Mouse (Mus musculus) heart, adult 2 months (tissue): Measurements from ENCODE around the gene Erh. TPM values are rescaled to one million over a fixed set of nuclear protein-coding genes. Genes with fewer than 3 reads are reported as not detected.
A peak's percentile ranks its signal among the peaks of the same experiment; 100 is the strongest.

ENCODE experiments used
- DNase-seq, 2 experiments: peaks; one replicate each; pipeline ENCODE4 v3.0.0; 2021
- H3K27ac ChIP-seq: fragments of 200-600 bp; 2 replicates; pipeline ENCODE4 v1.8.1; 2022
- H3K27me3 ChIP-seq: fragments of 200-500 bp; 2 replicates; pipeline ENCODE4 v1.6.1; 2012; ENCODE audit warnings: mild to moderate bottlenecking, low read length, inconsistent platforms, mixed read lengths; ENCODE audit not compliant: control insufficient read depth, insufficient read depth
- H3K36me3 ChIP-seq: fragments of 200-500 bp; 2 replicates; pipeline ENCODE4 v1.6.1; 2012; ENCODE audit warnings: low read length, inconsistent platforms; ENCODE audit not compliant: control insufficient read depth, insufficient read depth
- H3K4me1 ChIP-seq: fragments of 200-500 bp; 2 replicates; pipeline ENCODE4 v1.6.1; 2011; ENCODE audit warnings: low read length; ENCODE audit not compliant: control insufficient read depth, insufficient read depth
- H3K4me3 ChIP-seq: fragments of 200-600 bp; 2 replicates; pipeline ENCODE4 v1.8.1; 2022
- H3K79me2 ChIP-seq: fragments of 200-500 bp; replicated peaks from 2 replicates; pipeline ENCODE4 v1.6.1; 2012; ENCODE audit warnings: mild to moderate bottlenecking, inconsistent platforms, low read length, moderate library complexity, mixed read lengths; ENCODE audit not compliant: control insufficient read depth, insufficient read depth
- H3K9ac ChIP-seq: fragments of 200-500 bp; 2 replicates; pipeline ENCODE4 v1.6.1; 2012; ENCODE audit warnings: low read depth, mild to moderate bottlenecking, control low read depth, inconsistent platforms, low read length, mixed read lengths
- CTCF ChIP-seq: fragments of 200-600 bp; IDR thresholded peaks from 2 replicates; pipeline ENCODE4 v1.8.1; 2022; ENCODE audit warnings: antibody characterized with exemption, mild to moderate bottlenecking, moderate library complexity
- EP300 ChIP-seq: fragments of 200-500 bp; IDR thresholded peaks from 2 replicates; pipeline ENCODE4 v1.6.1; 2011; ENCODE audit warnings: low read depth, low read length, control low read depth; ENCODE audit not compliant: insufficient read depth
- POLR2A ChIP-seq: fragments of 200-500 bp; IDR thresholded peaks from 2 replicates; pipeline ENCODE4 v1.6.1; 2011; ENCODE audit warnings: mild to moderate bottlenecking, low read depth, low read length, control low read depth; ENCODE audit not compliant: insufficient read depth
- WGBS: fragments of 180-500 bp; shearing (Covaris S2); methylation state at CpG from one replicate; pipeline ENCODE4 v1.1.7; 2018; 5-methylcytosine and 5-hydroxymethylcytosine counted together
- intact Hi-C: fragments of 180-260 bp; cut with DNase I; formaldehyde crosslinking; loops from one replicate; pipeline ENCODE4 v1.15.1; 2025
- polyA plus RNA-seq: library from polyadenylated mRNA; depleted of rRNA; stranded (reverse); fragments of >200 nt; gene quantifications from 2 replicates; pipeline ENCODE4 v1.2.3, GENCODE M21; 2012
- total RNA-seq, 2 experiments: library from RNA; stranded (reverse); gene quantifications; 2 replicates each; pipeline ENCODE4 v1.2.3; 2021

Erh gene
- total and polyA plus RNA-seq, 3 experiments, result 17.9 to 23.8 (median 22.4) TPM

DNA sequence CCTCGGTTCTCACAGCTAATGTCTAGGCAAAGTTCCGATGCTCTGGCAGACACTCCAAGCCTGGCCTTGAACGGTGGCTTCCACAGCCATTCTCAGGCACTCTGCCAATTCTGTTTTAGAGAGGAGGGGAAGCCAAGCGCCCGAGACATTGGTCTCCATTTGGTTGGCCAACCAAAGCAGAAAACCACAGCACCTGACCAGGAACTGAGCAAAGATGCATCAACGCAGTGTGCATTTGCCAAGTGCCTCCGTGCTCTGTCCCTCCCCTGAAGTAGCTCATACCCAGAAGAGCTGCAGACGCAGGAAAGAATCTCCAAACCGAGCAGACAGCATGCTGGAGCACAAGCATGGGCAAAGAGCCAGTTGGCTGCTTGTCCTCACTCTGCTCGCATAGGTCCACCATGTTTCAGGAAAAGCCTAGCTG lies 43.7 kb upstream of the Erh start:
- H3K4me1 ChIP-seq, result no peaks in the 10 kb centered on the region; the same call in 1 of the 2 replicates
- peak; percentile 38 to 42 for DNase-seq
- intact Hi-C loops, result no loop called here
- 19% methylated on average over 10 of the region's 10 CpGs for WGBS
- TF ChIP-seq CTCF (no peak), EP300 (no peak), POLR2A (no peak)
- no peak overlapping the region for H3K9ac ChIP-seq
- no peaks in the 10 kb centered on the region for H3K36me3 ChIP-seq
- H3K27me3 ChIP-seq, result peaks cover 5% of the 10 kb centered on the region
- no peak overlapping the region for H3K27ac ChIP-seq
- no peak overlapping the region for H3K4me3 ChIP-seq
- H3K79me2 ChIP-seq, result no peaks in the 10 kb centered on the region

DNA sequence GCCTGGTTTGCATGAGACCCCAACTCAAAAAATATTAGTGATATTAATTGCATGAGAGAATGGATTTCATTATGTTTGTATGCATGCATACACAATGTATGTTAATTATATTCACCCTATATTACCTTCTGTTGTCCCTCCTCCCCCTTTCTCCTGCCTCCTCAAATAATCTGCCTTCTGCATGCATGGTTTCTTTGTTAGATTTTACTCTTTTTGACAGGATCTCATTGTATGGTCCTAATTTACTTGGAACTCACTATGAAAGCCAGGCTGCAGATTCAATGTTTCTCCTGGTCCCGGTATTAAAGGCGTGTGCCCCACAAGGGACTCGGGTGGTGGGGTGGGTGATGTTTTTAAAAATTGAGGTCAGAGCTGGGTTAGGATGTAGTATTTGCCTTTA lies 40.2 kb upstream of the Erh start:
- H3K36me3 ChIP-seq, result no peaks in the 10 kb centered on the region
- H3K4me1 ChIP-seq, result no peaks in the 10 kb centered on the region
- no peaks in the 10 kb centered on the region for H3K27me3 ChIP-seq
- no peak overlapping the region for H3K9ac ChIP-seq
- intact Hi-C loops, result no loop called here
- DNase-seq, result no peak
- H3K4me3 ChIP-seq, result no peak overlapping the region
- TF ChIP-seq EP300, result no peak
- TF ChIP-seq CTCF, result no peak
- no peak for TF ChIP-seq POLR2A
- H3K27ac ChIP-seq, result no peak overlapping the region
- 94% methylated on average over 3 of the region's 3 CpGs for WGBS
- H3K79me2 ChIP-seq, result no peaks in the 10 kb centered on the region

DNA sequence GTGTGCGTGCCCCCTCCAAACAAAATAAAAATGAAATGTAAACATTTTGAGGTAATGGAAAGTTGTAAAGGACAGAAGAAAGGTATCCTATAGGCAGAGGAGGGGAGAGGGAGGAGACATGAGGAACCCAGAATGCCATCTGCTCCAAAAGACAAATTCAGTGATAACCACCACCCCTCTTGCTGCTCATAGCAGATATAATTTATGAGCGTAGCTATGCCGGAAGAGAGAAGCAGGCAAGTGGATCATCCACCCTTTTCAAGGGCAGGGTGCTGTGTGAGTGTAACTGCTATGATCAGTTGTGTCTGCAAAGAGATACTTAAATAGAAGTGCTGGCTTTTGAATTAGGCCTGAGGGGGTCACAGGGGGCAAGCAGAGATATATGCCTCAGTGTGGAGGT lies 39.4 kb upstream of the Erh start:
- H3K4me1 ChIP-seq, result no peaks in the 10 kb centered on the region
- H3K79me2 ChIP-seq, result no peaks in the 10 kb centered on the region
- H3K27ac ChIP-seq, result no peak overlapping the region
- no peak overlapping the region for H3K4me3 ChIP-seq
- no peaks in the 10 kb centered on the region for H3K36me3 ChIP-seq
- intact Hi-C loops, result no loop called here
- no peak overlapping the region for H3K9ac ChIP-seq
- TF ChIP-seq EP300 (no peak), CTCF (no peak), POLR2A (no peak)
- no peak for DNase-seq
- 96% methylated on average over 3 of the region's 3 CpGs for WGBS
- no peaks in the 10 kb centered on the region for H3K27me3 ChIP-seq

DNA sequence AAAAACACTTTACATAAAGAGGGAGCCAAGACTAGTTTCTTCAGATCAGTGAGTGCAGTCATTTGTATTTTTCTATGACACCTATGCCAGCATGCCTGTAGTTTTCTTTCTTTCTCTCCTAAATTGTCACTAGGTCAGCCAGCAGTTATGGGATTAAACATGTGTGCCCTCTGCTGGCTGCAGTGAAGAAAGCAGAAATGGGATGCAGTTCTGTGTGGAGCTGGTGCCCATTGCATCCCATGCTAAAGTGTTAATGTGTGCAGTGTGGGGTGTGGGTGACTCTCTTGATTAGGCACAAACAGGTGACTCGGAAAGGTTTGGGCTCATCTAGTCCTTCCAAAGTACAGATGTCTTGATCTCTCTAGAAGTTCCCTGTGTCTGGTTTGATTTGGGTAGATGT lies 37.2 kb upstream of the Erh start:
- Histone ChIP-seq H3K36me3 (no peaks in the 10 kb centered on the region), H3K27ac (no peak overlapping the region), H3K4me3 (no peak overlapping the region), H3K79me2 (no peaks in the 10 kb centered on the region), H3K27me3 (no peaks in the 10 kb centered on the region), H3K4me1 (no peaks in the 10 kb centered on the region), H3K9ac (no peak overlapping the region)
- WGBS, result 69% methylated on average over 1 of the region's 1 CpGs
- peak in 1 of 2 experiments; percentile 27 for DNase-seq
- intact Hi-C loops, result loop anchor here (2.0 kb wide), 1 partner anchor 43 kb away; no protein-coding TSS in a partner anchor
- TF ChIP-seq POLR2A (no peak), CTCF (peak; percentile 76), EP300 (0 out of 2 replicates have a peak, but pooled peaks have one; percentile 30)

DNA sequence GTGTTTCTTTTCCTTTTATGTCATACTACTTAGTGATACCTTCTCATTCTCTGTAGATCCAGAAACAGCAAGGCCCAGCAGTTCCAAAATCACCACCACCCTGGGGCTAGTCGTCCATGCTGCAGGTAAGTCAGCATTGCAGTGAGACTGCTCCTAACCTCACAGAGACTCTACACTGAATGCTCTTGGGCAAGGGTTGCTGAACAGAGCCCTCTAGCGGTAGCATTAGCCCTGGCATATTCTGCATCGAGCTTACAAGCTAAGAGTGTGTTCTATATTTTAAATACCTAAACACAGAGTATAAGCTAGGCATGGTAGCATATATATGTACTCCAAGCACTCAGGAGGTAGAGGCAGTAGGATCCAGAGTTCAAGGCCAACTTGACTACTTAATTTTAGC lies 29.0 kb upstream of the Erh start:
- H3K4me1 ChIP-seq, result no peaks in the 10 kb centered on the region
- H3K36me3 ChIP-seq, result no peaks in the 10 kb centered on the region
- H3K27me3 ChIP-seq, result no peaks in the 10 kb centered on the region
- no peak overlapping the region for H3K27ac ChIP-seq
- H3K9ac ChIP-seq, result no peak overlapping the region
- H3K4me3 ChIP-seq, result no peak overlapping the region
- intact Hi-C loops, result loop anchor here (5.0 kb wide), 2 partner anchors 176 to 516 kb away; no protein-coding TSS in a partner anchor
- peak; percentile 19 to 38 for DNase-seq
- WGBS, result 12% methylated on average over 3 of the region's 3 CpGs
- no peaks in the 10 kb centered on the region for H3K79me2 ChIP-seq
- TF ChIP-seq POLR2A (no peak), CTCF (peak; percentile 92), EP300 (no peak)

DNA sequence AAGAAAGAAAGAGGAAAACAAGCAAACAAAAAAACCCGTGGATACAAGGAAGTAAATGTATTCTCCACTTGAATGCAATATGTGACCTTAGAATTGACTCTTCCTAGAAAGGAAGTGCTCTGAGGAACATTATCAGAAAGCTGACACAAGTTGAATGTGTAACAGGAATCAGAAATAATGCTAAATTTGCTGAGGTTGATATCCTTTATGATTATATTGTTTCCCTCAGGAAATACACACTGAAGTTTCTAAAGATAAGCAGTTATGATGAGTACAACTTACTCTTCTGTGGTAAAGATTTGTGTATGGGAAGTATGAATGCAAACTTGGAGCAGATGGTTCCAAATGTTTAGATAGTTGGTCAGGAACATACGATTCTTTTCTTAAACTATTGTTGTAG lies 24.2 kb upstream of the Erh start:
- Histone ChIP-seq H3K4me1 (no peaks in the 10 kb centered on the region; the same call in 1 of the 2 replicates), H3K4me3 (no peak overlapping the region), H3K36me3 (no peaks in the 10 kb centered on the region), H3K27ac (no peak overlapping the region), H3K79me2 (no peaks in the 10 kb centered on the region), H3K27me3 (no peaks in the 10 kb centered on the region), H3K9ac (no peak overlapping the region)
- 40% methylated on average over 2 of the region's 2 CpGs for WGBS
- intact Hi-C loops, result no loop called here
- TF ChIP-seq EP300, result no peak
- TF ChIP-seq POLR2A, result no peak
- TF ChIP-seq CTCF, result no peak
- no peak for DNase-seq
